Mouse (Mus musculus): ENCODE data around the gene Ctbp2.
A peak's percentile ranks its signal among the peaks of the same experiment; 100 is the strongest.

The Ctbp2 gene

DNA sequence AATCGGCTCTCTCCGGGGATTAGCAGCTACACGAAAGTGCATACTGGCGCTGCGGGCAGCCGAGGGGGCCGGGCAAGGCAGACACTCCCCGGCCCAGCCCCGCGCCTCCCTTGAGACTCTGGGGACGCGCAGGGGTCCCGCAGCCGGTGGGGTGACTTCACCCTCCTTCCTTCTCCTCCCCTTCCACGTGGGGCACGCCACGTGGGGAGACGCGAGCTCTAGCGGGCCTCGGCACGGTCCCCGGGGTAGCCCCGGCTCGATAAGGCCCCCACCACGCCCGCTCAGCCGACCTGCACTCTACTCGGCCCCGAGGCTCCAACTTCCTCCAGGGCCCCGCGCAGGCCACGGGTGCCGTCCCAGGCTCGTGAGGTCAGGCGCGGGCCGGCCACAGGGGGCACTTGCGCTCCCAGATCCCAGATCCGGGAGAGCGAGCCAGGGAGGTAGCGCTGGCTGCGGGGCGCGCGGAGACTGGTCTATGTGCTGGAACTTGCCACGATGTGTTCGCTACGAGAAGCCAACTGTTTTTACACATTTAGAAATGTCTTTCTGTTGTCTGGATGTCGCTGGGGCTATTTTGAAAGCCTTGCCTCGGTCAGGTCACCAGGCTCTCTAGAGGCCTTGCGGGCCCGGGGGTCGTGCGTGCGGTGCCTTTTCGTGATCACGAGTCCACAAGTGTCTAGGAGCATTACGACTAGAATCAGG lies at the start of gene Ctbp2:
Ctbp2 (minus strand) TSS at position 356 of the 702 bp plus-strand sequence.
- peak; percentile 87 for DNase-seq (ENCODE audit: extremely low spot score)

DNA sequence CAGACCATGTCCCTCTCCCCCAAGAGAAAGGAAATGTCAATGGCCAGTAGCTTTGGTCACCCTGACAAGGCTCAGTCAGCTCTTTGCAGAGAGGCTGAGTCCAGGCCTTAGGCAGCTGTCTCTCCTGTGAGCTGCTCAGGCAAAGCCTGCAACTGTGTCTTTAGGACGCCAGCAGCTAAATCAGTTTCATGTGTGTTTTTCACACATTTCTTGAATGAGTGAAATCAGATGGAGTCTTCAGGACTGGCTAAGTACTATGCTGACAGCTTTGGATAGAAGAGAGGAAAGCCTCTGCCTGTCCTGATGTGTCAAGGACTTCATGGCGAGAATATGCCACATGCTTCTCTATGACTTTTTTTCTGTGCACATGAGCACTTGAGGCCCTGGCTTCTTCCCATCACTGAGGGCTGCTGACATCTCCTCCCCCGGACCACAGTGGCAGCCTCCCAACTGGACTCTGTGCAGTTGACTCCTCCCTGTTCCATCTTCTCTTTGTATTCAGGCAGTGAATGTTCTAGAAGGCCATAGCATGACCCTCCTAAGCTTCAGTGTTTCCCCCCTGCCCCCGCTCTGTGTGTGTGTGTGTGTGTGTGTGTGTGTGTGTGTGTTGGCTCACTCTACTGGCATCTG lies 47.4 kb upstream of the Ctbp2 start:
- DNase-seq (ENCODE audit: extremely low spot score): no peak

DNA sequence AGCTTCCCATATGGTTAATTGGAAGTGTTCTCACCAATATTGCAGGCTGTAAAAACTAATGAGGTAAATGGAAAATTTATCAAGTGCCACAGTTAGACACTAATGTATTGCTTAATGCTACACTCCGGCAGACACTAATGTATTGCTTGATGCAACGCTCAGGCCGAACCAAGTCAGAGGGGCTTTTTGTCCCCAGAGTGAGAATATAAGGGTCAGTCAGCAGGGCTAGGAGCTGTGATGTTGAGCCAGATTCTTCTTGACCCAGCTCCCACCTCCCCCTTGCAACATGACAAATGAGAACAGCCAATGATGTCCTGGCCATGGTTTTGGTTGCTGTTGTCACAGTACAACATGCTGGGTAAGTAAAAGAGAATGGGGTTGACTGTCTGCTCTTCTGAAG lies 44.8 kb upstream of the Ctbp2 start:
- DNase-seq (ENCODE audit: extremely low spot score): no peak

DNA sequence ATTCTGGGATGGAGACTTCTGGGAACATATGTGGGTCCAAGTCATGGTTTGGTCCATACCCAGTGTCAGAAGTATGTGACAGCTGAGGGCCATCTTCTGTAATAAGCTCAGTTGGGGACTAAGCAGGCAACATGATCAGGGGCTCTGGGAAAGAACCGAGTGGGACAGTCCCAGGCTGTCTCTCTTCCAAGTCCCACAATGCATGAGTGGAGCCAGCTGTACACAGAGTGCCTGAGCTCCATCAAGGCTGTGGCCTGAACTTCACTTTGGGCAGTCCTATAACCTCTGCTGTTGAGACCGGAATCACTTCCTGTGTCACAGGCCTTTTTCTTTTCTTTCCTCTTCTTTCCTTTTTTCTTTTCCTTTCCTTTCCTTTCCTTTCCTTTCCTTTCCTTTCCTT lies 43.7 kb upstream of the Ctbp2 start:
- DNase-seq (ENCODE audit: extremely low spot score): no peak

DNA sequence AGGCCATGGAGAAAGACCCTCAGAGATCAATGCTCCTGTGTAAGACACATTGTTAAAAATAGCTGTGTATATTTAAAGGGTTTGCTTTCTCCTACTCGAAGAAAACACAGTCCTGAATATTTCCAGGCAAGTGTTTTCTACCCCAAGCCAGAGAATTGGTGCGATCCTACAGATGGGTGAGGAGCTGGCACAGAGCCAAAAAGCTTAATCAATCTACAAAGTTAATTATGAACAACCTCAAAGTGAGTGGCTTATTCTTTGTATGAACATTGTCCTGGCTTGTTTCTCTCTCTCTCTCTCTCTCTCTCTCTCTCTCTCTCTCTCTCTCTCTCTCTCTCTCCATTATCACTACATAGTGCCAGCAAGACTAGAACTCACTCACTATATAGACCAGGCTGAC lies 40.6 kb upstream of the Ctbp2 start:
- DNase-seq (ENCODE audit: extremely low spot score): no peak

DNA sequence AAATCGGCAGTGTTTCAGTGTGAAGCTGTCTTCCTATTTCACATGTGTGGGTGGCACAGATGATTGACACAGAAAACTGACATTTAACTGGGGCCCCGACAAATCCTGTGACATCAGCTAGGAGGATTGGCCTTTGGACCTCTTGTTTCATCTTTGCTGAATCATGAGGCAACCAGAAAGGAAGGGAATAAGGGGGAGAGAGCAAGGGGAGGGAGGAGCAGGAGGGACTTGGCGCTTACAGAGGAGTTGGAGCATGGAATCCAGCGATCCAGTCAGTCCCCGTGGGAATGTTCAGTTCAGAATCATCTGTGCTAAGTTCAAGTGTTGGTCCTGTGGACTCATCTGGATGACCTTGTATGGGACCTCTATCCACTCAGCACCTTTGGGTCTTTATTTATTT lies 38.9 kb upstream of the Ctbp2 start:
- no peak for DNase-seq (ENCODE audit: extremely low spot score)

DNA sequence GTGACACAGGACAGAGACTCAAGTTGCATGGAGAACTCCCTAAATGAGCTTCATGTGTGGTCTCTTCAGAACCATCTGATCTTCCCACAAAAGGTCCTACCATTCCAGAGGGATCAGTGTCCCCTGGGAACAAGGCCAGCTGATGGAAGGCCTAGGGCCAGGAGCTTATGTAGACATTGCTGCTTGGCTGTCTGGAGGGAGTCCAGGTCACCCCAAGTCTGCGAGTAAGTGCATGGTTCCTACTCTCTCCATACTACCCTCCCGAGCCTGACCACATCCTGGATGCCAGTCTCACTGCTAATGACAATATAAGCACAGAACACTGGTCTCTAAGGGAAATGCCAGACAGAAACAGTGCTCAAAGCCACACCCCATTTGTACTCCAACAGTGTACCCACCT lies 38.0 kb upstream of the Ctbp2 start:
- no peak for DNase-seq (ENCODE audit: extremely low spot score)

DNA sequence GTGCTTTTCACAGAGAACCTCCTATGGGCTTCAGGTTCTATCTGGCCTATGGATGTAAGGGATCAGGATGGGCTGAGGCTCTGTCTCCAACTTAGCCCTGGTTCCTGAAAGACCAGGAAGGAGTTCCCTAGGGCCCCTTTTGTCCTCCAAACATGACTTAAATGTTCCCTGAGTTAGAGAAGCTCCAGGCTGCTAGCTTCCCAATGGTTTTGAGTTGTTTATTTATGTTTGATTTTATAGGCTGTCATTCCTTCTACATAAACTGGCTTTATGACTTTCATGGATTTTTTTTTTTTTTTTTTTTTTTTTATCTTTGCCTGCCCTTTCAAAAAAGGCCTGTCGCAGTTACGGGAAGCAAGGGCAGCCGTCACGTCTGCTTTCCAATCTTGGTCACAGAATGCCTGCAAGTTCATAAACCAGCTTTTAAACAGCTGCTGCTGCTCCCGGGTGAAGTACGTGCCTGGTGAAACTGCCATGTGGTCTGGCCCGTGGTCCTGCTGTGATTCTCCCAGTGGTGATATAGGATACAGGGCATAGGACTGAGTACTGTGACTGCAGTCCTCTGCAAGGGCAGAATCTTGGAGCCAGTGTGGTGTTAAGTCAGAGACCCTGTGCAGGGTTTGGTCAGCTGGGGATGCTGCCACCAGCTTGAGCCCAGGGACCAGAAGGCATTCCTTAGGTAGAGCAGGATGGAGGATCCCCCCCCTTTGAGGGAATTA lies 37.4 kb upstream of the Ctbp2 start:
- DNase-seq (ENCODE audit: extremely low spot score): no peak

DNA sequence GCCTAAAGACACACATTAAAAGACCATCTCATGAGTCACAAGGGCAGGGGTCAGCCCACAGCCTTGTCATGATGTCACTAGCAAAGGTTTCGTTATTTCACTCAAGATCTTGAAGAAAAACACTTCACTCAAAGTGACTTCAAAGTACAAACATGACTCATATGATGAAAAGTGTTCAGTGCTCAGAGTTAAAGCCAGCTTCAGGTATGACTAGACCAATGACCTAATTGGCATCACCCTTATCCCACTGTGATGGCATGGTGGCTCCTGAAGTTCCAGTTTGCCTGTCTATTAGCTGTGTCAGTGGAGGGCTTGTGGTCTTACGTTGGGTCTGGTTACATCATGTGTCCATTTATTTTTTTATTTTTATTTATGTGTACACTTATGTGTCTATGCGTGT lies 35.4 kb upstream of the Ctbp2 start:
- no peak for DNase-seq (ENCODE audit: extremely low spot score)

DNA sequence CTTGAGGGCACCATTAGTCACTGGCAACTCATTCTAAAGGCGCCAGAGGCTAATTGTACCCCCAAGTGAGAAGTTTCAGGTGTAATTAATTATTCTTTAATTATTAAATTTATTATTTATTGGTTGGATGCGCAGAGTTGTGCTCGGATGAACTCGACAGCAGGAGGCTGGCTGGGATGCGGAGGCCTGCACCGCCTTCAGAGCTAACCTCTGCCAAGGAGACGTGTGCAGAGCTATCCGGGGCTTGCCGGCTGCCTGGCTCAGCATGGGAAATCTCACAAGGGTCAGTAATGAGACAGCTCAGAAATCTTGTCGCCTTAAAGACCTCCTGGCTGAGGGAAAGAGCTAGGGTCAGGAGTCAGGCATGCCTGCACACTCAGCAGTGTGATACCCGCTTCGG lies 31.5 kb upstream of the Ctbp2 start:
- no peak for DNase-seq (ENCODE audit: extremely low spot score)

DNA sequence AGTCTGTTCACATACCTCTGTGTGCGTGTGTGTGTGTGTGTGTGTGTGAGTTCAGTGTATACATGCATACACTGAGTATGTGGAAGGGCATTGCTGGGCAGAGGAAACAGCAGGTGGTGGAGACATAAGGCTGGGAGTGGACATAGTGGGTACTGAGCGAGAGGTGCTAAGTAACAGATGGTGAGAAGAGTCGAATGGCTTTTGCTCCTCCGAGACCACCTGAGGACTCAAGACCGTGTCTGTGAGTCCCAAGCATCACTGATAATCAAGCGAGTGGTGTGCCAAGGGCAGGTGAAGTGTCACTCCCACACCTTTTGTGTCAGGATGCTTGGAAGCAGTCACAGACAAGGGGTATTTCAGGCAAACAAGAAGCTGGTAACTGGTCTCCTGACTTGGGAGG lies 30.7 kb upstream of the Ctbp2 start:
- DNase-seq (ENCODE audit: extremely low spot score): no peak

DNA sequence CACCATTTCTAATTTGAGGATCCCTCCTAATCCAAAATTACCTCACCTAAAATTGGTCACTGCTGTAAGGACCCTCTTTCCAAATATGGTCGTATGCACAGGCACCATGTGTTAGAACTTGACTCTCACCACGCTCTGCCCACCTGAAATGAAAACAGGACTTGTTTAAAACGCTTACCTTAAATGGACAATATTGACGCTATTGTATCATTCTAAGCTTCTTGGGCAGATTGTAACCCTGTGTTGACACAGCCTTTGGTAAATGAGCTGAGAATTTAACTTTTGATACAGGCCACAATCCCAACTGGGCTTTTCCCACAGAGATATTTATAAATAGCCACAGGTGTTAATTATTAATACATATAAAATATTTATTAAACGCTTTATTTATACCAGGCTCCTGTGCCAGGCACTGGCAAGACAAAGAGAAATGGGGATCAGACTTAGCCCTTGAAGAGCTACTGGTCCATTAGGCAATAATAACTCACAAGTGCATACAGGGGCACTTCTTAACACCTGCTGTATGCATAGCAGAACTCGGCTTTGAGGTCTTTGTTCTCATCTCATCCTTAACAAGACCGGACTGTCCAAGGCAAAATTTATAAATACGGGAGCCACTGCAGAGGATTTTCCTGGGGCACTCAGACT lies 15.7 kb upstream of the Ctbp2 start:
- DNase-seq (ENCODE audit: extremely low spot score): no peak

DNA sequence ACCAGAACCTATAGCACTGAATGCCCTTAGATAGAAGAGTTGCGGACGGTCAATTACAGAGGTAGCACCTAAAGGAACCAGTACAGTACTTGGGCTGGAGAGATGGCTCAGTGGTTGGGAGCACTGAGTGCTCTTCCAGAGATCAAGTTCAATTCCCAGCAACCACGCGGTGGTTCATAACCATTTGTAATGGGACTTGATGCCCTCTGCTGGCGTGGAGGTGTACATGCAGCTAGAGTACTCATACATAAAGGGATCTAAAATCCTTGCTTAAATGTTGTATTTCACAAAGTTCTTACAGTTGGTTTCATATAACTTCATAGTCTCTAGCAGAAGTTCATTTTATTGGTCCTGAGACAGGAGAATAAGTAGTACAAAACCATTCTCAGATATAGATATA lies 9.4 kb upstream of the Ctbp2 start:
- DNase-seq (ENCODE audit: extremely low spot score): no peak

DNA sequence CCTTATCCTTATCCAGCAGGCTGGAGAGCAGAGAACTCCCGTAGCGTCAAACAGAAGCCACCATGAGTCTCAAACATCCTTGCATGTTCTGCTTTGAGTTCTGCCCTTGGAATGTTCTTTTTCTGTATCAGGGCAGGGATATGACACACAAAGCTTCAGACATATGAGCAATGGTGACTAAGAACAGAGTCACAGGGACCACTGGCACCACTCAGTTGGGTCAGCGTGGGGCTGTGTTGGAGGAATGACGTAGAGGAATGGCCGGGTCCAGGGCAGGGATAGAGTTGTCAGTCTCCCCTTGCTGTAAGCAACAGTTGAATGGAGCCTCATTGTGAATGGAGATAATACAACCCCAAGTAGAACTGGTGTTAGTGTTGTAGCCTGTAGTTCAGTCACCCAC lies 8.5 kb upstream of the Ctbp2 start:
- no peak for DNase-seq (ENCODE audit: extremely low spot score)

DNA sequence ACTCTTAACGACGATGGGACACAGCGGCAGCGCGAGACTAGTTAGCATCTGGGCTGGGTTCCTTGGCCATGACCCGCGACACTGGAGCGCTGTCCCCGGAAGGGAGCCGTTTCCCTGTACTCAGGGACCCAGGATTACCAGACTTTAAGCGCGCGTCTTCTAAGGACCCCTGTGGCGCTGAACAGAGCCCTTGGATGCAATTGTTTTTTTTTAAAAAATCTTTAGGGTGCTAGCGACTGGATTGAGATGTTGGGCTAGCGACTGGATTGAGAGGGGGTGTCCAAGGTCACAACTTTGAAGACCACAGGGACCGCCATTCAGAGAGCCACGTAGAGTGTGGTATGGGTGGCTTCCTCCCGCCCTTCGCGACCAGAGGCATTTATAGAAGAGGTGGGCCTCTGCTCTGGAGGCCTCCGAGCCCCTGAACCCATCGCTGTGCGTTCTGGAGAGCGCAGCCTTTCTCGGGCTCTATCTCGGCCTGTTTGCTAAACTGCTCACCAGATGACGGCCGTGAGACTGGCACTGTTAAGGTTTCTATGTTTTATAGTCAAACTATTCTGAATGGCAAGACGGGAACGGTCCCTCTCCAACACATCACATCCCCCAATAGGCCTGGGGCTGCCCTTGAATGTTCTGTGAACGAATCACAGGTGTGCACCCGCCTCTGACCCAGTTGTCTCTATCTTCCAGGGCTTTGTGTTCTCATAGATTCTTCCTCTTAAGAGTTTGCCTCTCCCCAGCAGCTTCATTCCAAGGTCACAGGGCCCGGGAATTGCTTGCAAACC lies 739 bp upstream of the Ctbp2 start:
- DNase-seq (ENCODE audit: extremely low spot score): peak; percentile 30

DNA sequence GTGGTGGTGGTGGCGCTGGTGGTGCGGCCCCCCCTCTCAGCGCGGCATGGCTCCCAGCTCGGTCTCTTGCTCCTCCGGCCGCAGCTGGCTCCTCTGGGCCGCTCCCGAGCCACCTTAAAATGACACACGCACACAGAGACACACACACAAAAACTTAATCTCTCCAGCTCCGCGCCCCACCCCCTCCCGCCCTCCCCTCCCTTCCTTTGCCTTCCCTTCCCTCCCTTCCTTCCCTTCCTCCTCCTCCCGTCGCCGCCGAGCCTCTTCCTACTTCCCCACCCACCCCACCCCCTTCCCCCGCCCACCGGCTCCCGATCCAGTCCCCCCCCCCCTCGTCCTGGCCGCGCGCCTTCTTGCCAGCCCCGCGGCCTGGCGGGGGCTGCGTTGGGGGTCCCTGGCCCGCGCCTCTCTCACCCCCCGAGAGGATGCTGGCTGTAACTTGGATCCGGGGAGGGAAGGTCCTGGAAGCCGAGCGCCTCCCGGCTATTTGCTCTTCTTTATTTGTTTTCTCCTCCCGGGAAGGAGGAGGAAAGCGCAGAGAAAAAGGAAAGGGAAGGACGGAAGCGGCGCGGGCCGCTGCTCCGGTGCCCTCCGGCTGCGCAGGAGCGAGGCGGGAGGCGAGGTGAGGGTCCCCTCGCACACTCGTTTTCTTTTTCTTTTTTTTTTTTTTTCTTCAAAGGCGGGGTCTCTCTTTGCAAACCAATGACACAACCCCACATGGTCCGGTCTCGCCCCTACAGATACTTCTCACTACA lies 733 bp downstream of the Ctbp2 start, which contains the start of gene Fgfr2:
Fgfr2 (minus strand) TSS at position 107 of the 755 bp plus-strand sequence.
- DNase-seq (ENCODE audit: extremely low spot score): peak; percentile 87

DNA sequence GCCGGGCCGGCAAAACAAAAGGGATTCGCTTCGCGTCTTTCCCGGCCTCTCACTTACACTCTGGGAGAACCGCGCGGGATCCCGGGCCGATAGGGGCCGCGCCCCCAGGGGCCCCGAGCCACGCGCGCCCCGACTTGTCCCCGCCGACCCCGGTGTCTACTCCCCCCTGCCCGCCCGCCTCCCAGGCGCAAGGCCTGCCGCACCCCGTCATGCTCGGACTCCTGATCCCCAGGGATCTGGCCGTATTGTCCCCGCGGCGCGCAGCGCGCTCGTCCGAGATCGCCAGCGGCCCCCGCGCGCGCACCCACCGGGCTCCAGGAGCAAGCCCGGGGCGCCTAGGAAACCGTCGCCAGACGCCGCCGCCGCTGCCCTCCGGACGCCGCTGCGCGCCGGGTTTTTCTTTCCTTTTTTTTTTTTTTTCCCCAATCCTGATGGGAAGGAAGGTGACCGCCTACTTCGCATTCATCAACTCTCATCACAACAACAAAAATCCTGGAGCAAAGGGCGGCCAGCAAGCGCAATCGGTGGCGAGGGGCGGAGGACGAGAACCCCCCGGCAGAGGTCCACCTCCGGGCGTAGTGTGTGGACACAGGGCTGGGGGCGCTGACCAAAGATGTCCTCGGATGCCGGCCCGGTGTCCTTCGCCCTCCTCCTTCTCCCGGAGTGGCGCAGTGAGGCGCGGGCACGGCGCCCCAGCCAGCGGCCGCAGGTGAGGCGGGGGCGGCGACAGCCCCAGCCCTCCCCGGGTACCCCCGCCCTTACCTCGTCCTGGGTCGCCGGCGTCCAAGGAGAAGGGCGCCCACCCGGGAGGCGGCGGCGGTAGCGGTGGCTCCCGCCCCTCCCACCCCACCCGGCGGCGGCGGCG lies 1.5 kb downstream of the Ctbp2 start:
- DNase-seq (ENCODE audit: extremely low spot score): no peak

DNA sequence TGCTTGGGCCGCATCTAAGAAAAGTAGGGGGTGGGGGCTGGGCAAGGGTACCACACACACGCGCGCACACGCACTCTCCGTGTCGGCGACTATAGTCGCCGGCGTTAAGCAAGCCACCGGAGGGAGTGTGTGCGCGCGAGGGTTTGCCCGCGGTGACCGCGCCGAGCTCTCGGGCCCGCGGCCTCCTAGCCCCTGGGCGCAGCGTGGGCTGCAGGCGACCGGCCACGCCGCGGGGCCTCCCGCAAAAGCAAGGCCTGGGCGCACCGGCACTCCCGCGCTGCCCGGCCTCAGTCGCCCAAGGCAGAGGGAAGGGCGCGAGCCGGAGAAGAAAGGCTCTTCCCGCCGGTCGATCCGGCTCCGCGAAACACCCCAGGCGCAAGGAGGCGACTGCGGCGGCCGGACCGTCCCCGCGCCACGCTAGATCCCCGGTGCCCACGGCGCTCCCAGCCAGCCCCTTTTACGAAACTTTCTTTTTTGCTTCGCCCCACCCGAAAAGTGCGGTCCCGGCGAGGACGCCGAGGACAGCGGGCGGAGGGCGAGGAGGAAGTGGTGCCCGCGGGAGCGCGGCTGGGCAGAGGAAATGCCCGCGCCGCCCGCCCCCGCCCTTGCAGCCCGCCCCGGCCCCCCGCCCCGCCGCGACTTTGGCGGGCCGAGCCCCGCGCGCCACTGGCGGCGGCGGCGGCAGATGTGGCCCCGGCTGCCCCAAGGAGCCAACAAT lies 2.3 kb downstream of the Ctbp2 start:
- peak; percentile 67 for DNase-seq (ENCODE audit: extremely low spot score)

DNA sequence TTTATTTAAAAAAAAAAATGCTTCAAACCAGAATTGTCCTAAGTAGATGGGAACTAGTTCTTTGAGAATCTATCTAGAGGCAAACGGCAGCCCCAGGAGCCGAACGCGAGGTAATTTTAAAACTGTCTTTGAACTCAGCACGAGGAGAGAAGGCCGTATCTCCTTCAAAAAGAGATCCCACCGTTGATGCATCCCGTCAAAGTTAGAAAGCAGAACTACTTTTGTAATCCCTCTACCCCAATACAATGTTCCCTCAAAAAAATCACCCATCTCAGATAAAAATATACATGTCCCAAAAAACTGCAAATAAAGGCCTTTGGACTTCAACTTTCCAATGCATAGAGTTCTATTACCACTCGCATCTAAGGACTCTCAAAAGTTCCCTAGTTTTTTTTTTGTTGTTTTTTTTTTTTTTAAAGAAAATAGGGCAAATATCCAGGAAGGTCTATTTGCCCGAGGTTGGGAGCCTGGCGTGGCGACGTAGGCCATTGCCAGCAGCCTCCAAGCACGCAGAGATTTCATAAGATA lies 3.0 kb downstream of the Ctbp2 start:
- no peak for DNase-seq (ENCODE audit: extremely low spot score)
